Mouse (Mus musculus) heart, postnatal 0 days (tissue): ENCODE measurements around the gene Gpsm1. TPM values are rescaled to one million over a fixed set of nuclear protein-coding genes. Genes with fewer than 3 reads are reported as not detected.

Experiments
- ATAC-seq: fragments of 200-750 bp; cut with Nextera tagmentation; 2 replicates; pipeline ENCODE4 v1.8.0; 2017; ENCODE audit warnings: low read depth, moderate number of reproducible peaks, moderate library complexity; ENCODE audit not compliant: insufficient read depth
- DNase-seq: peaks from one replicate; pipeline ENCODE4 v3.0.0-alpha.2; 2016; ENCODE audit warnings: low spot score
- H3K27ac ChIP-seq: fragments of 300-500 bp; sonication (generic); 2 replicates; pipeline ENCODE4 v1.5.1; 2014; ENCODE audit warnings: low read depth, mild to moderate bottlenecking
- H3K27me3 ChIP-seq: fragments of 300-500 bp; sonication (generic); 2 replicates; pipeline ENCODE4 v1.6.1; 2014; ENCODE audit warnings: low read length, mixed read lengths; ENCODE audit not compliant: control insufficient read depth, insufficient read depth
- H3K36me3 ChIP-seq: fragments of 300-500 bp; sonication (generic); replicated peaks from 2 replicates; pipeline ENCODE4 v1.6.1; 2014; ENCODE audit warnings: low read length, mixed read lengths; ENCODE audit not compliant: control insufficient read depth, insufficient read depth
- H3K4me1 ChIP-seq: fragments of 300-500 bp; sonication (generic); 2 replicates; pipeline ENCODE4 v1.6.1; 2014; ENCODE audit warnings: antibody characterized with exemption; ENCODE audit not compliant: control insufficient read depth, insufficient read depth
- H3K4me2 ChIP-seq: fragments of 300-500 bp; sonication (generic); 2 replicates; pipeline ENCODE4 v1.6.1; 2014; ENCODE audit warnings: low read depth, mild to moderate bottlenecking, low read length, moderate library complexity
- H3K4me3 ChIP-seq: fragments of 300-500 bp; sonication (generic); 2 replicates; pipeline ENCODE4 v1.5.1; 2014; ENCODE audit warnings: low read depth, low read length
- H3K9ac ChIP-seq: fragments of 300-500 bp; sonication (generic); replicated peaks from 2 replicates; pipeline ENCODE4 v1.6.1; 2014; ENCODE audit warnings: low read depth, low read length, mixed read lengths
- H3K9me3 ChIP-seq: fragments of 300-500 bp; sonication (generic); replicated peaks from 2 replicates; pipeline ENCODE4 v1.6.1; 2016; ENCODE audit warnings: low read length; ENCODE audit not compliant: control insufficient read depth
- CTCF ChIP-seq: IDR thresholded peaks from 2 replicates; pipeline ENCODE4 v1.5.1; 2016; ENCODE audit warnings: antibody characterized with exemption, control low read depth, low read depth
- EP300 ChIP-seq: IDR thresholded peaks from 2 replicates; pipeline ENCODE4 v1.6.1; 2016; ENCODE audit warnings: antibody characterized with exemption, low read depth
- WGBS: fragments of 180-500 bp; shearing (Covaris S2); extraction: QIAGEN DNeasy Blood & Tissue Kit; methylation state at CpG from one replicate; pipeline ENCODE4 v1.1.7; 2014; 5-methylcytosine and 5-hydroxymethylcytosine counted together
- polyA plus RNA-seq: library from polyadenylated mRNA; unstranded; fragments of >200 nt; fragmentation: Nextera tagmentation; extraction: Ambion mirVana; gene quantifications from 2 replicates; pipeline ENCODE4 v1.2.1, GENCODE M21; 2015
- total RNA-seq: library from RNA; depleted of rRNA; stranded (reverse); fragments of >200 nt; gene quantifications from 2 replicates; pipeline ENCODE4 v1.2.3, GENCODE M21; 2014; ENCODE audit warnings: low replicate concordance

Gpsm1 gene
- total and polyA plus RNA-seq, 2 experiments from 2014 or later = 146 to 577 TPM

DNA sequence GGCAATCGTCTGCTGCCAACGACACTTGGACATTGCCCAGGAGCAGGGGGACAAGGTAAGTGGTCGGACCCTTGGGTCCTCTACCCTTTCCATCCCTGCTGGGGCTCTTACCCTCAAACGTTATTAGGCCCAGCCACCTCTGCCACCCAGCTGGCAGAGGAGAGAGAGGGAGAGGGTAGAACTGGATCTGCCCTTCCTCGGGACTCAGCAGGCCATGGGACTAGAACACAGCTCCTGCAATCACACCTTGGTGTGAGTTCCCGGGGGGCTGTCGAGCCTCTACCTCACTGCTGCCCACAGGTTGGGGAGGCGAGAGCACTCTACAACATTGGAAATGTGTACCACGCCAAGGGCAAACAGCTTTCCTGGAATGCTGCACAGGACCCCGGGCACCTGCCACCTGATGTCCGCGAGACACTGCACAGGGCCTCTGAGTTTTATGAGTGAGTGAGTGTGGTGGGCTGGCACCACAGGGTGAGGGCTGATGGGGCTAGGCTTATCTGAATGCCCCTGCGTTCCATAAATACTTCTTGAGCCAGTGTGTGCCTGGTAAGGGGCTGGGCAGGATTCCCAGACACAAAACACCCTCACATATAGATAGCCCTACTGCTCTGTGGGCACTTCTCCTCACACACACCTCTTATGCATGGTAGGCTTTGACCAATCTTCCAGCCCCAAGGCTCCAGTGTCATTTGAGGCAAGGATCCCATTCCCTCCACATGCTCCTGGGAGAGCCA lies 8.4 kb downstream of the Gpsm1 start:
- peak; percentile 59 for ATAC-seq
- Histone ChIP-seq H3K4me2 (no peak overlapping the region), H3K27ac (peak overlapping the region; percentile 77), H3K9me3 (no peaks in the 10 kb centered on the region), H3K9ac (no peak overlapping the region), H3K36me3 (peaks cover 34% of the 10 kb centered on the region), H3K4me1 (peaks cover 21% of the 10 kb centered on the region; the same call in 1 of the 2 replicates), H3K4me3 (no peak overlapping the region), H3K27me3 (no peaks in the 10 kb centered on the region)
- no peak for TF ChIP-seq CTCF
- TF ChIP-seq EP300 = peak; percentile 75; the same call in 1 of the 2 replicates
- peak; percentile 56 for DNase-seq
- WGBS = 51% methylated on average over 13 of the region's 13 CpGs

DNA sequence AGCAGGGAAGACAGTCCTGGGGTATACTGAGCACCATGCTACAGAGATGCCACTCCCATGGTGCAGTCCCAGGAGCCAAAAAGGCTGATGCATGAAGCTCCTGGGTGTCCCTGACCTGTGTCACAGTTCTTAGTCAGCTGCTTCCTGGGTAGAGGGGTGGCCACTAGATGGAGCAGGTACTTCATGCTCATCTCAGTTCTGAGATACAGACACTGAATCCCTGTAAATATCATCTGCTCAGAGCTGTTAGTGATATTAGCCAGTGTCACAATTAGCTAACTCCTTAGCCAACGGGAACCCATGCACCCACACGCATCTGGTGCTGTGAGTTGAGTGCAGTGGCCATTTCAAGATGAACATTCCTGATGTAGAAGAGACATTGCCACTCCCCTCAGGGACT lies 9.6 kb downstream of the Gpsm1 start:
- Histone ChIP-seq H3K4me2 (no peak overlapping the region), H3K27ac (peak overlapping the region; percentile 77), H3K4me3 (no peak overlapping the region), H3K36me3 (peaks cover 34% of the 10 kb centered on the region), H3K9ac (no peak overlapping the region), H3K9me3 (no peaks in the 10 kb centered on the region), H3K4me1 (peaks cover 22% of the 10 kb centered on the region; the same call in 1 of the 2 replicates), H3K27me3 (no peaks in the 10 kb centered on the region)
- WGBS = 15% methylated on average over 2 of the region's 2 CpGs
- peak; percentile 82 for TF ChIP-seq CTCF
- TF ChIP-seq EP300 = 0 out of 2 replicates have a peak, but pooled peaks have one; percentile 59
- DNase-seq = peak; percentile 80
- peak; percentile 28 for ATAC-seq

DNA sequence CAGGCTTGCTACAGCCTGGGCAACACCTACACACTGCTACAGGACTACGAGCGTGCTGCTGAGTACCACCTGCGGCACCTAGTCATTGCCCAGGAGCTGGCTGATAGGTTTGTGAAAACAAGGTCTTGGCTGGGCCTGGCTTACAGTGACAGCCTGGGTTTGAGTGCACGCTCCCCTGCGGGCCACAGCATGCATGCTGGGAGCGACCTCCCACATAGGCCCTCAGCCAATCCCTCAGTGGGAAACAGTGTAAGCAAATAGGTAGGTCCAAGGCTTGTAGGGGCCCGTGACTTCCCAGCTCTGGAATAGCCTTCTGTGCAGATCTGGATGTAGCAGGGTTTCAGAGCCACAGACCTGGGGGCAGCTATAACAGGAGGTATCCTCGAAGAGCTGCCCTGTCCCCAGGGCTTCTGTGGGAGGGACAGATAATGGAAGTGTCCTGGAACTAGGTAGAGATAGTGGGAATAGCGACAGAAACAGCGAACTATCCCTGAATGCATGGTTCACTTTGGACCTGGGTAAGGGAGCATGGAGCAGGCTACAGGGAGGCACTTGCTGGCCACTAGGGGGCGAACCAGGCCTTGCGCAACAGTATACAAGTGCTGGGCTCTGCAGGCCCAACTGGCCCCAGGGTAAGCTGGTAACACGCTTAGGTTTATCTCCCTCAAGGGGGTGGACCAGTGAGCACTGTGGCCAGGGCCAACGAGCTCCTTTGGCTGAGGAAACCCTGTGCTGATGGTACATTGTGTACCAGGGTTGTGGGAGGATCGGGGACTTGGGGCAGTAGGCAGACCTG lies 10.3 kb downstream of the Gpsm1 start:
- WGBS = 54% methylated on average over 15 of the region's 15 CpGs
- H3K9ac ChIP-seq = 0 out of 2 replicates have a peak overlapping the region, but pooled peaks have one; percentile 8
- peaks cover 27% of the 10 kb centered on the region; the same call in 1 of the 2 replicates for H3K4me1 ChIP-seq
- no peaks in the 10 kb centered on the region for H3K9me3 ChIP-seq
- no peaks in the 10 kb centered on the region for H3K27me3 ChIP-seq
- DNase-seq = peak; percentile 72
- peak; percentile 73 for ATAC-seq
- H3K4me3 ChIP-seq = no peak overlapping the region
- TF ChIP-seq CTCF (peak; percentile 95), EP300 (0 out of 2 replicates have a peak, but pooled peaks have one; percentile 10)
- no peak overlapping the region for H3K4me2 ChIP-seq
- H3K27ac ChIP-seq = peak overlapping the region; percentile 77
- H3K36me3 ChIP-seq = peaks cover 34% of the 10 kb centered on the region

DNA sequence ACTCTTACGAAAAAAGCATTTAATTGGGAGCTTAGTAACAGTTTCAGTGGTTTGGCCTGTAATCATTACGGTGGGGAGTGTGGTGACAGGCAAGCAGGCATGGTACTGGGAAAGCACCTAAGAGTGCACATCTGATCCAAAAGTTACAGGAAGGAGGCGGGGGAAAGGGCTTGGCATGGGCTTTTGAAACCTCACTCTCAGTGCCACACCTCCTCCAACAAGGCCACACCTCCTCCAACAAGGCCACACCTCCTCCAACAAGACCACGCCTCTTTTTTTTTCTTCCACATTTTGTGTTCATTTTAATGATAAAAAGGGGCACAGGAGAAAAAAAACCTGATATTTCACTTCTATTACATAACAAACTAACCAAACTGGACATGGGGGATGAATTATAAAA lies 12.5 kb downstream of the Gpsm1 start:
- no peak overlapping the region for H3K9ac ChIP-seq
- H3K4me1 ChIP-seq = peaks cover 23% of the 10 kb centered on the region; the same call in 1 of the 2 replicates
- H3K4me2 ChIP-seq = no peak overlapping the region
- H3K36me3 ChIP-seq = peaks cover 34% of the 10 kb centered on the region
- no peak overlapping the region for H3K4me3 ChIP-seq
- H3K27ac ChIP-seq = no peak overlapping the region
- ATAC-seq = no peak
- no peaks in the 10 kb centered on the region for H3K27me3 ChIP-seq
- no peaks in the 10 kb centered on the region for H3K9me3 ChIP-seq
- WGBS = 90% methylated on average over 4 of the region's 4 CpGs
- DNase-seq = no peak
- TF ChIP-seq EP300 (no peak), CTCF (no peak)

DNA sequence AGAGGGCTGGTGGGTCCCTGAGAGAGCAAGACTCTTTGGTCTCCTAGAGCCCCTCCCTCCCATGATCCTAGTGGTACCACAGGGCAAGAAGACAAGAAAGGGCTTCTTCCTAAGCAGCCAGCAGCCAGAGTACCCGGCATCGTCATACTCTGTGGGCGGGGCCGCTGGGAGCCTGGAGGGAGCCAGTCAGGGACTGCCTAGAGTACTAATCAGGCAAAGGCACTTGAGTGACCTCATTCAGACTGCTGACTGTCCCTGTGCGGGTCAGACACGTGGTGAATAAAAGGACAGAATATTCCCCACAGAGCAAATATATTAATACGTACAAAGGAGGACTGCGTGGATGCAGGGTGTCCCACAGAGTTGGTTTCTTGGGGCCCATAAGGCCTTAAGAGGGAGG lies 14.1 kb downstream of the Gpsm1 start:
- ATAC-seq = peak; percentile 90
- H3K9ac ChIP-seq = no peak overlapping the region
- 35% methylated on average over 8 of the region's 8 CpGs for WGBS

More for the DNA sequence above, 14.1 kb downstream of the Gpsm1 start:
- Histone ChIP-seq H3K4me2 (no peak overlapping the region), H3K27me3 (no peaks in the 10 kb centered on the region), H3K4me3 (no peak overlapping the region), H3K4me1 (peaks cover 15% of the 10 kb centered on the region; the same call in 1 of the 2 replicates), H3K36me3 (peaks cover 24% of the 10 kb centered on the region), H3K27ac (peak overlapping the region; percentile 92), H3K9me3 (no peaks in the 10 kb centered on the region)
- peak; percentile 93 for DNase-seq
- no peak for TF ChIP-seq CTCF
- 0 out of 2 replicates have a peak, but pooled peaks have one; percentile 41 for TF ChIP-seq EP300
